Mouse (Mus musculus) induced T-regulatory cell, adult 2 months (primary cell): ENCODE results near the gene Setd1b.

Experiments
- DNase-seq: peaks from one replicate; pipeline ENCODE4 v3.0.0-alpha.2; 2012; ENCODE audit warnings: low read depth

Setd1b gene

GRCm38 (mm10) chr5:123140694-123141554 is 1.1 kb upstream of the Setd1b start:
- DNase-seq = peak; percentile 93

GRCm38 (mm10) chr5:123141555-123142160 is 335 bp upstream of the Setd1b start:
- peak; percentile 66 for DNase-seq

GRCm38 (mm10) chr5:123143251-123143970 is 1.4 kb downstream of the Setd1b start:
- DNase-seq = peak; percentile 72

- DNase-seq = peak; percentile 74
Observed at GRCm38 (mm10) chr5:123143971-123144745, 2.2 kb downstream of the Setd1b start.

GRCm38 (mm10) chr5:123144746-123145590 is 3.0 kb downstream of the Setd1b start:
- peak; percentile 80 for DNase-seq

- no peak for DNase-seq
Observed at GRCm38 (mm10) chr5:123146357-123146756, 4.4 kb downstream of the Setd1b start.

- no peak for DNase-seq
Observed at GRCm38 (mm10) chr5:123147569-123147968, 5.6 kb downstream of the Setd1b start.

- DNase-seq = no peak
Observed at GRCm38 (mm10) chr5:123148073-123148722, 6.2 kb downstream of the Setd1b start.

- DNase-seq = peak; percentile 94
Observed at GRCm38 (mm10) chr5:123149451-123150400, 7.7 kb downstream of the Setd1b start.

GRCm38 (mm10) chr5:123150641-123151040 is 8.6 kb downstream of the Setd1b start:
- DNase-seq = peak; percentile 94

GRCm38 (mm10) chr5:123151077-123151476 is 9.1 kb downstream of the Setd1b start:
- DNase-seq = peak; percentile 90

GRCm38 (mm10) chr5:123151707-123152362 is 9.8 kb downstream of the Setd1b start:
- DNase-seq = no peak

GRCm38 (mm10) chr5:123152901-123153300 is 10.9 kb downstream of the Setd1b start:
- DNase-seq = no peak

GRCm38 (mm10) chr5:123155425-123155824 is 13.4 kb downstream of the Setd1b start:
- peak; percentile 92 for DNase-seq

GRCm38 (mm10) chr5:123156763-123157162 is 14.8 kb downstream of the Setd1b start:
- DNase-seq = no peak

GRCm38 (mm10) chr5:123157972-123158371 is 16.0 kb downstream of the Setd1b start:
- DNase-seq = no peak

- no peak for DNase-seq
Observed at GRCm38 (mm10) chr5:123159446-123159845, 17.5 kb downstream of the Setd1b start.

- no peak for DNase-seq
Observed at GRCm38 (mm10) chr5:123159866-123160265, 17.9 kb downstream of the Setd1b start.

GRCm38 (mm10) chr5:123160341-123160740 is 18.3 kb downstream of the Setd1b start:
- DNase-seq = no peak
